Mouse (Mus musculus) limb, embryonic 14.5 days (tissue): Measurements from ENCODE around the gene Ccdc65. TPM values are rescaled to one million over a fixed set of nuclear protein-coding genes. Genes with fewer than 3 reads are reported as not detected.

Source experiments
- ATAC-seq: fragments of 200-750 bp; cut with Nextera tagmentation; 2 replicates; pipeline ENCODE4 v1.8.0; 2017; ENCODE audit warnings: low read depth, moderate number of reproducible peaks, moderate TSS enrichment; ENCODE audit not compliant: low FRiP score
- DNase-seq: peaks from one replicate; pipeline ENCODE4 v3.0.0-alpha.2; 2015; ENCODE audit warnings: low spot score
- H3K27ac ChIP-seq: fragments of 300-500 bp; sonication (generic); replicated peaks from 2 replicates; pipeline ENCODE4 v1.5.1; 2014; ENCODE audit warnings: low read depth, mild to moderate bottlenecking, low read length, moderate library complexity, mixed read lengths
- H3K27me3 ChIP-seq: fragments of 300-500 bp; sonication (generic); 2 replicates; pipeline ENCODE4 v1.6.1; 2014; ENCODE audit warnings: low read length, mixed read lengths; ENCODE audit not compliant: control insufficient read depth, insufficient read depth
- H3K36me3 ChIP-seq: fragments of 300-500 bp; sonication (generic); 2 replicates; pipeline ENCODE4 v1.6.1; 2014; ENCODE audit warnings: mild to moderate bottlenecking, low read length, moderate library complexity, mixed read lengths; ENCODE audit not compliant: control insufficient read depth, insufficient read depth
- H3K4me1 ChIP-seq: fragments of 300-500 bp; sonication (generic); 2 replicates; pipeline ENCODE4 v1.6.1; 2014; ENCODE audit warnings: antibody characterized with exemption, low read length, mixed read lengths; ENCODE audit not compliant: control insufficient read depth, insufficient read depth
- H3K4me2 ChIP-seq: fragments of 300-500 bp; sonication (generic); replicated peaks from 2 replicates; pipeline ENCODE4 v1.6.1; 2014; ENCODE audit warnings: low read depth, mild to moderate bottlenecking, low read length, moderate library complexity; ENCODE audit not compliant: severe bottlenecking
- H3K4me3 ChIP-seq: fragments of 300-500 bp; sonication (generic); replicated peaks from 2 replicates; pipeline ENCODE4 v1.5.1; 2014; ENCODE audit warnings: low read length
- H3K9ac ChIP-seq: fragments of 300-500 bp; sonication (generic); 2 replicates; pipeline ENCODE4 v1.6.1; 2014; ENCODE audit warnings: mild to moderate bottlenecking, low read depth, low read length, moderate library complexity; ENCODE audit not compliant: severe bottlenecking
- H3K9me3 ChIP-seq: fragments of 300-500 bp; sonication (generic); 2 replicates; pipeline ENCODE4 v1.6.1; 2016; ENCODE audit warnings: low read length; ENCODE audit not compliant: control insufficient read depth
- POLR2A ChIP-seq: fragments of 200-500 bp; IDR thresholded peaks from 2 replicates; pipeline ENCODE4 v1.8.0; 2012; ENCODE audit warnings: inconsistent platforms, mild to moderate bottlenecking, moderate library complexity, borderline replicate concordance; ENCODE audit not compliant: insufficient read depth, insufficient read length; ENCODE audit errors: extremely low read depth
- WGBS: fragments of 180-500 bp; shearing (Covaris S2); extraction: QIAGEN DNeasy Blood & Tissue Kit; methylation state at CpG from one replicate; pipeline ENCODE4 v1.1.7; 2014; 5-methylcytosine and 5-hydroxymethylcytosine counted together
- polyA plus RNA-seq, 2 experiments: library from polyadenylated mRNA; depleted of rRNA in 1 of 2; stranded (reverse) in 1 of 2; unstranded in 1 of 2; fragments of >200 nt; fragmentation: Nextera tagmentation in 1 of 2; extraction: Ambion mirVana in 1 of 2; gene quantifications; 2 replicates each; pipeline versions ENCODE4 v1.2.1 to v1.2.3; 2012 to 2014

Ccdc65 gene
- polyA plus RNA-seq, 2 experiments = 0.48 to 0.87 TPM

DNA sequence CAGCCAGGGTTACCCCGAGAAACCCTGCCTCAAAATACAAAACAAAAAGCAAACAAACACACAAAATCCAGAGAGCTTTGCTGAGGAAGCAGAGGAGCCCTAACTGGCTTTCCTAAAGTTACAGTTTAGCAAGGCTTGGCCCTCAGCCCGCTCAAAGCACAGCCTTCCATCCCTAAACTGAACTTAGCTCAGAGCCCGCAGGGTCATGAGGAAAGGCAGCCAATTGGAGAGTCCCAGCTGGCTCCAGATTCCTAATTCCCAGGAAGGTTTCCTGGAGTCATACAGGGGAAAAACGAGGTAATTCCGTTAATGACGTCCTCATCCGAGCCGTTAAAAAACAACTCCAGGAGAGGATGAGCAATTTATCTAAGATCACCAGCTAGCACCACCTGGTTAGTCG, 12.3 kb upstream of the Ccdc65 start:
- ATAC-seq = no peak
- DNase-seq = no peak
- TF ChIP-seq POLR2A = no peak
- peaks cover 10% of the 10 kb centered on the region; the same call in 1 of the 2 replicates for H3K27me3 ChIP-seq
- H3K4me1 ChIP-seq = peaks cover 6% of the 10 kb centered on the region; the same call in 1 of the 2 replicates
- no peaks in the 10 kb centered on the region for H3K36me3 ChIP-seq
- H3K9ac ChIP-seq = no peak overlapping the region
- no peak overlapping the region for H3K4me3 ChIP-seq
- no peak overlapping the region for H3K27ac ChIP-seq
- no peaks in the 10 kb centered on the region for H3K9me3 ChIP-seq
- no peak overlapping the region for H3K4me2 ChIP-seq
- WGBS = 40% methylated on average over 9 of the region's 9 CpGs

GRCm38 (mm10) chr15:98696216-98696615, 11.8 kb upstream of the Ccdc65 start:
- Histone ChIP-seq H3K36me3 (no peaks in the 10 kb centered on the region), H3K4me1 (peaks cover 6% of the 10 kb centered on the region; the same call in 1 of the 2 replicates), H3K27me3 (peaks cover 10% of the 10 kb centered on the region; the same call in 1 of the 2 replicates), H3K4me2 (no peak overlapping the region), H3K4me3 (no peak overlapping the region), H3K9me3 (no peaks in the 10 kb centered on the region), H3K9ac (no peak overlapping the region), H3K27ac (no peak overlapping the region)
- DNase-seq = no peak
- no peak for TF ChIP-seq POLR2A
- no peak for ATAC-seq
- 48% methylated on average over 8 of the region's 8 CpGs for WGBS

DNA sequence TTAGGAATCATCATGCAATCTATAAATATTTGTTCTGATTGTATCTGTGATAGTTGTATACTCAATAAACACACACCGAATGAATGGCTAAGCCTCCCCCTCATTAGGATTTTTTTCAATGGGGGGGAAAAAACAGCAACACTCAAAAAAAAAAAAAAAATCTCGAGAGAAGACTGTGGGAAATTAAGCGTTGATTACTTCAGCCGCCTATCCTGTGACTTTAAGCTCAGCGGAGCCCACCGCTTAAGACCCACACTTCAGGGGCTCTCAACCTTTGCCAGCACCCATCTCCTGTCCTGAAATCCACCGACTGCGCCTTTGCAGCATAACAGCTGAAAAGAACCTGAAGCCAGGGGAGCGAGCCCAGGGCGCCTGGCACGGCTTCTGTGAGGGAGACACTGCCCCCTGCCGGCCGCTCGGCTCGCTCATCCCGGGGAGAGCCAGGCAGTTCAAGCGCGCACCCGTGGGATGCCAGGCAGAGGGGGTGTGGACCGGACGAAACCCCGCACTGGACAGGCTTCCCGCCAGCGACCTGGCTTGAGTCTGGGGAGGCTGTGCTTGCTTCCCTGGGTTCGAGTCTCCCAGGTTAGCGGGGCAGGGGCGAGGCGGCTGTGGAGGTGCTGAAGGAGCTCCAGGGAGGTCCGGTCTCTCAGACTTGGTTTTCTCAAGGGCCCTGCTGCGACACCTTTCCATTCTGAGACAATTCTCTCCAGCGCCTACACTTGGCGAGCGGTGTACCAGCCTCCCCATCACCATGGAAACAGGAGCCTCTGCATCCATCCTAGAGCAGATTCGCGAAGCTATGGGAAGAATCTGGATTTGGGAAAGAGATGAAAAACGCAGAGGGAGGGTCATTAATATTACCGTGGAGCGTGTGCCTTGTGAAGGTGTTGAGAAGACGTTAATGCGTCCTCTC, 8.6 kb upstream of the Ccdc65 start:
- Histone ChIP-seq H3K4me3 (peak overlapping the region; percentile 29), H3K27me3 (peaks cover 13% of the 10 kb centered on the region; the same call in 1 of the 2 replicates), H3K4me1 (no peaks in the 10 kb centered on the region), H3K27ac (no peak overlapping the region), H3K9ac (no peak overlapping the region), H3K9me3 (no peaks in the 10 kb centered on the region), H3K36me3 (no peaks in the 10 kb centered on the region), H3K4me2 (peak overlapping the region; percentile 52)
- no peak for TF ChIP-seq POLR2A
- peak; percentile 79 for DNase-seq
- 6% methylated on average over 35 of the region's 40 CpGs for WGBS
- peak; percentile 75 for ATAC-seq

- WGBS = 44% methylated on average over 9 of the region's 9 CpGs
Observed at GRCm38 (mm10) chr15:98704312-98704711, 3.7 kb upstream of the Ccdc65 start.

GRCm38 (mm10) chr15:98710442-98710841, 2.4 kb downstream of the Ccdc65 start:
- TF ChIP-seq POLR2A = no peak
- H3K4me1 ChIP-seq = no peaks in the 10 kb centered on the region
- no peak overlapping the region for H3K4me3 ChIP-seq
- no peak overlapping the region for H3K4me2 ChIP-seq
- H3K9ac ChIP-seq = no peak overlapping the region
- no peak for DNase-seq
- H3K27me3 ChIP-seq = no peaks in the 10 kb centered on the region
- H3K27ac ChIP-seq = no peak overlapping the region
- no peaks in the 10 kb centered on the region for H3K9me3 ChIP-seq
- WGBS = 11% methylated on average over 9 of the region's 9 CpGs
- H3K36me3 ChIP-seq = no peaks in the 10 kb centered on the region
- no peak for ATAC-seq

More at GRCm38 (mm10) chr15:98704312-98704711, 3.7 kb upstream of the Ccdc65 start:
- Histone ChIP-seq H3K4me3 (no peak overlapping the region), H3K4me1 (no peaks in the 10 kb centered on the region), H3K36me3 (no peaks in the 10 kb centered on the region), H3K9me3 (no peaks in the 10 kb centered on the region), H3K9ac (no peak overlapping the region), H3K27me3 (peaks cover 13% of the 10 kb centered on the region; the same call in 1 of the 2 replicates), H3K4me2 (no peak overlapping the region), H3K27ac (no peak overlapping the region)
- no peak for TF ChIP-seq POLR2A
- ATAC-seq (no peak), DNase-seq (no peak)
